19 mouse cellular contexts compared by ENCODE assay signal in genomic region chr2:173439031-173439430, GRCm38 (mm10).
DNase-seq lines count a peak whose midpoint lies in the region; ATAC-seq lines count a peak whose summit lies in the region.
"Had no signal": no experiment of that assay in that cellular context is flagged by ENCODE, and none has a peak within 500 bp of the region (broad histone marks: within the 10 kb centered on the region; RNA-seq: fewer than 3 reads in every experiment).

No protein-coding gene starts in this region.

- no peak overlapping the region for H3K9ac ChIP-seq in midbrain, embryonic 11.5 days (ENCODE audit: low read length)
- H3K9ac ChIP-seq: embryonic facial prominence, embryonic 12.5 days; heart, embryonic 15.5 days; liver, embryonic 15.5 days had no signal

- ATAC-seq in frontal cortex, adult (ENCODE audit: low TSS enrichment) = peak; percentile 23; the same call in 1 of the 2 replicates
- no peak for ATAC-seq in midbrain, embryonic 11.5 days (ENCODE audit: low FRiP score)
- ATAC-seq: inflammation-experienced regulatory T-cells, adult 6 months had no signal

- H3K9me3 ChIP-seq in midbrain, embryonic 11.5 days (ENCODE audit: control insufficient read depth, low read length) = no peaks in the 10 kb centered on the region
- no peaks in the 10 kb centered on the region for H3K9me3 ChIP-seq in midbrain, embryonic 10.5 days (replicated peaks)
- H3K9me3 ChIP-seq: embryonic facial prominence, embryonic 12.5 days; forebrain, embryonic 10.5 days; heart, embryonic 15.5 days; liver, embryonic 15.5 days had no signal

- no peaks in the 10 kb centered on the region for H3K4me1 ChIP-seq in midbrain, embryonic 11.5 days (ENCODE audit: control insufficient read depth, insufficient read depth, low read length)
- H3K4me1 ChIP-seq in midbrain, embryonic 10.5 days = peaks cover 14% of the 10 kb centered on the region
- H3K4me1 ChIP-seq: heart, embryonic 15.5 days; liver, embryonic 15.5 days had no signal

- no peak overlapping the region for H3K27ac ChIP-seq in midbrain, embryonic 11.5 days (ENCODE audit: low read depth, low read length)
- no peak overlapping the region for H3K27ac ChIP-seq in midbrain, embryonic 10.5 days (replicated peaks)
- H3K27ac ChIP-seq: embryonic facial prominence, embryonic 12.5 days; forebrain, embryonic 10.5 days; heart, embryonic 15.5 days; liver, embryonic 15.5 days had no signal

- H3K4me3 ChIP-seq in midbrain, embryonic 11.5 days (ENCODE audit: low read depth, low read length) = no peak overlapping the region
- no peak overlapping the region for H3K4me3 ChIP-seq in midbrain, embryonic 10.5 days
- H3K4me3 ChIP-seq: embryonic facial prominence, embryonic 12.5 days; forebrain, embryonic 10.5 days; heart, embryonic 15.5 days; liver, embryonic 15.5 days had no signal

- H3K36me3 ChIP-seq in midbrain, embryonic 11.5 days (ENCODE audit: control insufficient read depth, insufficient read depth, low read length) = no peaks in the 10 kb centered on the region
- no peaks in the 10 kb centered on the region for H3K36me3 ChIP-seq in midbrain, embryonic 10.5 days
- H3K36me3 ChIP-seq: embryonic facial prominence, embryonic 12.5 days; forebrain, embryonic 10.5 days; heart, embryonic 15.5 days; liver, embryonic 15.5 days had no signal

- DNase-seq in frontal cortex, postnatal 25 days (ENCODE audit: low spot score in 2 of 2) = no peak
- DNase-seq in layer of hippocampus, postnatal 10 days (ENCODE audit: low spot score in 2 of 2) = peak; percentile 31 to 36
- no peak for DNase-seq in layer of hippocampus, postnatal 25 days (ENCODE audit: extremely low spot score in 1 of 2, low spot score in 1 of 2)
- peak; percentile 21 for DNase-seq in midbrain, embryonic 11.5 days (ENCODE audit: low spot score, missing footprints)
- no peak for DNase-seq in midbrain, embryonic 10.5 days (ENCODE audit: low spot score)
- peak; percentile 36 for DNase-seq in heart, postnatal 25 days (ENCODE audit: low spot score)
- no peak for DNase-seq in spleen, adult 18-20 months
- DNase-seq: adrenal gland, adult 2 months; B cell, adult 2 months; cerebellum, postnatal 25 days; kidney, postnatal 14 days; right cerebral cortex, postnatal 14 days; thymus, postnatal 14 days had no signal

- no peaks in the 10 kb centered on the region for H3K27me3 ChIP-seq in midbrain, embryonic 11.5 days (ENCODE audit: control insufficient read depth, insufficient read depth, low read length)
- peaks cover 4% of the 10 kb centered on the region; the same call in 1 of the 2 replicates for H3K27me3 ChIP-seq in midbrain, embryonic 10.5 days (ENCODE audit: low read depth, poor library complexity, severe bottlenecking)
- H3K27me3 ChIP-seq: embryonic facial prominence, embryonic 12.5 days; heart, embryonic 15.5 days; liver, embryonic 15.5 days had no signal

- 87% methylated on average over 9 of the region's 9 CpGs for WGBS in midbrain, embryonic 11.5 days
- 77% methylated on average over 9 of the region's 9 CpGs for WGBS in midbrain, embryonic 10.5 days

- intact Hi-C loops in heart, postnatal 25 days (cut with DNase I) = no loop called here

- no peak overlapping the region for H3K4me2 ChIP-seq in midbrain, embryonic 11.5 days
- H3K4me2 ChIP-seq: embryonic facial prominence, embryonic 12.5 days; heart, embryonic 15.5 days; liver, embryonic 15.5 days had no signal

Comparison
In these comparisons a context has a peak if more than half of its experiments do, and no peak if none do; other contexts are left out.
1. DNase-seq: peak in layer of hippocampus, postnatal 10 days (2 of 2), midbrain, embryonic 11.5 days (single experiment) and heart, postnatal 25 days (single experiment); none in frontal cortex, postnatal 25 days (0 of 2), layer of hippocampus, postnatal 25 days (0 of 2), midbrain, embryonic 10.5 days (single experiment) and spleen, adult 18-20 months (0 of 2).